Mouse (Mus musculus): ENCODE data around the gene Batf. TPM values are rescaled to one million over a fixed set of nuclear protein-coding genes. Genes with fewer than 3 reads are reported as not detected.
"Not testable (repeated sequence)": the region's sequence is repeated elsewhere in the genome, so short reads cannot be mapped to it uniquely, and the experiment has no call there.

Batf gene
- polyA plus RNA-seq, 1 experiment from 2014 or later = 2.5 TPM

GRCm38 (mm10) chr12:85687217-85687533 is 706 bp downstream of the Batf start:
- no peak overlapping the region for H3K9ac ChIP-seq (replicated peaks; ENCODE audit: low read length)
- no peak overlapping the region for H3K4me2 ChIP-seq (ENCODE audit: low read depth, low read length)
- no peak overlapping the region for H3K27ac ChIP-seq (replicated peaks; ENCODE audit: low read depth, low read length)
- no peaks in the 10 kb centered on the region for H3K27me3 ChIP-seq (ENCODE audit: control insufficient read depth, insufficient read depth, low read length)
- H3K9me3 ChIP-seq (replicated peaks; ENCODE audit: control insufficient read depth, low read length) = no peaks in the 10 kb centered on the region
- H3K4me1 ChIP-seq (ENCODE audit: control insufficient read depth, insufficient read depth, low read length) = no peaks in the 10 kb centered on the region
- H3K36me3 ChIP-seq (replicated peaks; ENCODE audit: control insufficient read depth, insufficient read depth, low read depth, low read length) = no peaks in the 10 kb centered on the region
- ATAC-seq (replicated peaks; ENCODE audit: insufficient number of reproducible peaks, low FRiP score, low TSS enrichment, low read depth) = no peak
- H3K4me3 ChIP-seq (ENCODE audit: low read depth, low read length) = no peak overlapping the region
- 76% methylated on average over 7 of the region's 7 CpGs for WGBS
- no peak for DNase-seq (ENCODE audit: low spot score)

- H3K36me3 ChIP-seq (replicated peaks; ENCODE audit: control insufficient read depth, insufficient read depth, low read depth, low read length) = no peaks in the 10 kb centered on the region
- H3K4me3 ChIP-seq (ENCODE audit: low read depth, low read length) = no peak overlapping the region
- H3K4me2 ChIP-seq (ENCODE audit: low read depth, low read length) = no peak overlapping the region
- DNase-seq (ENCODE audit: low spot score) (no peak), ATAC-seq (replicated peaks; ENCODE audit: insufficient number of reproducible peaks, low FRiP score, low TSS enrichment, low read depth) (no peak)
- no peaks in the 10 kb centered on the region for H3K9me3 ChIP-seq (replicated peaks; ENCODE audit: control insufficient read depth, low read length)
- H3K27me3 ChIP-seq (ENCODE audit: control insufficient read depth, insufficient read depth, low read length) = no peaks in the 10 kb centered on the region
- no peak overlapping the region for H3K27ac ChIP-seq (replicated peaks; ENCODE audit: low read depth, low read length)
- 75% methylated on average over 6 of the region's 6 CpGs for WGBS
- no peaks in the 10 kb centered on the region for H3K4me1 ChIP-seq (ENCODE audit: control insufficient read depth, insufficient read depth, low read length)
- no peak overlapping the region for H3K9ac ChIP-seq (replicated peaks; ENCODE audit: low read length)
These were observed 1.4 kb downstream of the Batf start for GRCm38 (mm10) chr12:85687846-85688245.

GRCm38 (mm10) chr12:85695787-85696186 is 9.3 kb downstream of the Batf start:
- DNase-seq (ENCODE audit: low spot score) (no peak), ATAC-seq (replicated peaks; ENCODE audit: insufficient number of reproducible peaks, low FRiP score, low TSS enrichment, low read depth) (no peak)
- Histone ChIP-seq H3K9ac (replicated peaks; ENCODE audit: low read length) (no peak overlapping the region), H3K36me3 (replicated peaks; ENCODE audit: control insufficient read depth, insufficient read depth, low read depth, low read length) (no peaks in the 10 kb centered on the region), H3K4me3 (ENCODE audit: low read depth, low read length) (no peak overlapping the region), H3K4me1 (ENCODE audit: control insufficient read depth, insufficient read depth, low read length) (no peaks in the 10 kb centered on the region), H3K9me3 (replicated peaks; ENCODE audit: control insufficient read depth, low read length) (no peaks in the 10 kb centered on the region), H3K27me3 (ENCODE audit: control insufficient read depth, insufficient read depth, low read length) (no peaks in the 10 kb centered on the region), H3K4me2 (ENCODE audit: low read depth, low read length) (no peak overlapping the region), H3K27ac (replicated peaks; ENCODE audit: low read depth, low read length) (no peak overlapping the region)
- WGBS = 89% methylated on average over 2 of the region's 2 CpGs

GRCm38 (mm10) chr12:85696436-85696835 is 10.0 kb downstream of the Batf start:
- WGBS = 78% methylated on average over 5 of the region's 5 CpGs
- DNase-seq (ENCODE audit: low spot score) = no peak
- Histone ChIP-seq H3K9me3 (replicated peaks; ENCODE audit: control insufficient read depth, low read length) (no peaks in the 10 kb centered on the region), H3K27me3 (ENCODE audit: control insufficient read depth, insufficient read depth, low read length) (no peaks in the 10 kb centered on the region), H3K27ac (replicated peaks; ENCODE audit: low read depth, low read length) (no peak overlapping the region), H3K36me3 (replicated peaks; ENCODE audit: control insufficient read depth, insufficient read depth, low read depth, low read length) (no peaks in the 10 kb centered on the region), H3K9ac (replicated peaks; ENCODE audit: low read length) (no peak overlapping the region), H3K4me1 (ENCODE audit: control insufficient read depth, insufficient read depth, low read length) (no peaks in the 10 kb centered on the region), H3K4me2 (ENCODE audit: low read depth, low read length) (no peak overlapping the region), H3K4me3 (ENCODE audit: low read depth, low read length) (no peak overlapping the region)
- no peak for ATAC-seq (replicated peaks; ENCODE audit: insufficient number of reproducible peaks, low FRiP score, low TSS enrichment, low read depth)

- not testable (repeated sequence) for H3K4me2 ChIP-seq (ENCODE audit: low read depth, low read length); H3K9me3 ChIP-seq (replicated peaks; ENCODE audit: control insufficient read depth, low read length); H3K27ac ChIP-seq (replicated peaks; ENCODE audit: low read depth, low read length); H3K4me1 ChIP-seq (ENCODE audit: control insufficient read depth, insufficient read depth, low read length); H3K27me3 ChIP-seq (ENCODE audit: control insufficient read depth, insufficient read depth, low read length); DNase-seq (ENCODE audit: low spot score); H3K36me3 ChIP-seq (replicated peaks; ENCODE audit: control insufficient read depth, insufficient read depth, low read depth, low read length); H3K9ac ChIP-seq (replicated peaks; ENCODE audit: low read length); H3K4me3 ChIP-seq (ENCODE audit: low read depth, low read length)
- 22% methylated on average over 11 of the region's 37 CpGs for WGBS
- peak; percentile 78 for ATAC-seq (replicated peaks; ENCODE audit: insufficient number of reproducible peaks, low FRiP score, low TSS enrichment, low read depth)
These were observed 11.7 kb downstream of the Batf start for GRCm38 (mm10) chr12:85698179-85698578.

GRCm38 (mm10) chr12:85700191-85700841 is 13.8 kb downstream of the Batf start:
- Histone ChIP-seq H3K4me3 (ENCODE audit: low read depth, low read length) (no peak overlapping the region), H3K27ac (replicated peaks; ENCODE audit: low read depth, low read length) (no peak overlapping the region), H3K9ac (replicated peaks; ENCODE audit: low read length) (no peak overlapping the region), H3K4me2 (ENCODE audit: low read depth, low read length) (no peak overlapping the region), H3K9me3 (replicated peaks; ENCODE audit: control insufficient read depth, low read length) (no peaks in the 10 kb centered on the region), H3K27me3 (ENCODE audit: control insufficient read depth, insufficient read depth, low read length) (no peaks in the 10 kb centered on the region), H3K4me1 (ENCODE audit: control insufficient read depth, insufficient read depth, low read length) (no peaks in the 10 kb centered on the region), H3K36me3 (replicated peaks; ENCODE audit: control insufficient read depth, insufficient read depth, low read depth, low read length) (no peaks in the 10 kb centered on the region)
- DNase-seq (ENCODE audit: low spot score) (no peak), ATAC-seq (replicated peaks; ENCODE audit: insufficient number of reproducible peaks, low FRiP score, low TSS enrichment, low read depth) (no peak)
- WGBS = 71% methylated on average over 6 of the region's 6 CpGs

- Histone ChIP-seq H3K27me3 (ENCODE audit: control insufficient read depth, insufficient read depth, low read length) (no peaks in the 10 kb centered on the region), H3K27ac (replicated peaks; ENCODE audit: low read depth, low read length) (no peak overlapping the region), H3K4me2 (ENCODE audit: low read depth, low read length) (no peak overlapping the region), H3K9me3 (replicated peaks; ENCODE audit: control insufficient read depth, low read length) (no peaks in the 10 kb centered on the region), H3K4me3 (ENCODE audit: low read depth, low read length) (no peak overlapping the region), H3K4me1 (ENCODE audit: control insufficient read depth, insufficient read depth, low read length) (no peaks in the 10 kb centered on the region; the same call in 1 of the 2 replicates), H3K36me3 (replicated peaks; ENCODE audit: control insufficient read depth, insufficient read depth, low read depth, low read length) (no peaks in the 10 kb centered on the region), H3K9ac (replicated peaks; ENCODE audit: low read length) (no peak overlapping the region)
- no peak for ATAC-seq (replicated peaks; ENCODE audit: insufficient number of reproducible peaks, low FRiP score, low TSS enrichment, low read depth)
- 88% methylated on average over 7 of the region's 7 CpGs for WGBS
- no peak for DNase-seq (ENCODE audit: low spot score)
These were observed 14.4 kb downstream of the Batf start for GRCm38 (mm10) chr12:85700842-85701223.

- Histone ChIP-seq H3K27ac (replicated peaks; ENCODE audit: low read depth, low read length) (no peak overlapping the region), H3K27me3 (ENCODE audit: control insufficient read depth, insufficient read depth, low read length) (no peaks in the 10 kb centered on the region), H3K36me3 (replicated peaks; ENCODE audit: control insufficient read depth, insufficient read depth, low read depth, low read length) (no peaks in the 10 kb centered on the region), H3K4me1 (ENCODE audit: control insufficient read depth, insufficient read depth, low read length) (no peaks in the 10 kb centered on the region; the same call in 1 of the 2 replicates), H3K9ac (replicated peaks; ENCODE audit: low read length) (no peak overlapping the region), H3K9me3 (replicated peaks; ENCODE audit: control insufficient read depth, low read length) (no peaks in the 10 kb centered on the region), H3K4me2 (ENCODE audit: low read depth, low read length) (no peak overlapping the region), H3K4me3 (ENCODE audit: low read depth, low read length) (no peak overlapping the region)
- 84% methylated on average over 15 of the region's 15 CpGs for WGBS
- no peak for ATAC-seq (replicated peaks; ENCODE audit: insufficient number of reproducible peaks, low FRiP score, low TSS enrichment, low read depth)
- DNase-seq (ENCODE audit: low spot score) = no peak
These were observed 15.9 kb downstream of the Batf start for GRCm38 (mm10) chr12:85702166-85703055.

Data from embryonic facial prominence, embryonic 11.5 days (tissue).